Mouse (Mus musculus): ENCODE data around the gene Unk. TPM values are rescaled to one million over a fixed set of nuclear protein-coding genes. Genes with fewer than 3 reads are reported as not detected.

Gene Unk
- polyA plus RNA-seq, 1 experiment from 2014 or later: 7.4 TPM

- Histone ChIP-seq H3K27me3 (replicated peaks; ENCODE audit: control insufficient read depth, insufficient read depth, low read length) (peaks cover 14% of the 10 kb centered on the region), H3K9ac (ENCODE audit: low read depth, low read length) (no peak overlapping the region), H3K36me3 (ENCODE audit: control insufficient read depth, insufficient read depth) (no peaks in the 10 kb centered on the region), H3K9me3 (ENCODE audit: control insufficient read depth) (no peaks in the 10 kb centered on the region), H3K4me1 (replicated peaks; ENCODE audit: control insufficient read depth, insufficient read depth, low read length) (peaks cover 39% of the 10 kb centered on the region), H3K27ac (ENCODE audit: low read depth, low read length) (peak overlapping the region; percentile 50; the same call in 1 of the 2 replicates), H3K4me3 (ENCODE audit: low read depth, low read length) (no peak overlapping the region), H3K4me2 (replicated peaks; ENCODE audit: low read depth) (no peak overlapping the region)
- 67% methylated on average over 11 of the region's 12 CpGs for WGBS
- ATAC-seq: no peak
- TF ChIP-seq CTCF (IDR thresholded peaks at IDR 0.05; ENCODE audit: low read depth): no peak
These were observed 73.5 kb downstream of the Unk start for GRCm38 (mm10) chr11:116103572-116103971.

DNA sequence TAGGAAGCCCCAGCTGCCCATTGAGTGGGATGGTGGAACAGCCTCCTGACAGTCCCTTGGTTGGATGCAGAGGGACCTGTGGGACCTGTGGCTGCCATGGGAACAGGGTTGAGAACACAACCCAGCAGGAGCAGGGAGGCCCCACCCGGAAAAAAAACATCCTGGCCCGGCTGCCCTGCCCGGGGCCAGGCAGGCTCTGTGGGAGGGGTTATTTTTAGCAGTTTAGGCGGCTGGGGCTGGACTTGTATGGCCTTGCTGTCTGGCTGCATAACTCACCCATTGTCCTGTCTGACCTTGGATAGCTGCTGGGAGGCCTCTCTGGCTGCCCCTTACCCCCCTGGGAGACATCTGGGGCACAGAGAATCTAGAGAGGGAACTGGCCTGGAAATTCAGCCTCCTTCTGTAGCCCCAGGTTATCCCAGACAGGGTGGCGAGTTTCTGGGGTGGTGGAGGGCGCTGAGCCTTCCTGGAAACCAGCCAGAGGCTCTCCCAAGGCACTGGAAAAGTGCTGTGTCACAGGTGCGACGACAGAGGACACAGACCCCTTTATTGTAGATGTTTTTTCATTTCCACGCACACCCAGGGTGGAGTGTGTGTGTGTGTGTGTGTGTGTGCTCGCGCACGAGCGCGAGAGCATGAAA is 74.0 kb downstream of the Unk start:
- H3K4me2 ChIP-seq (replicated peaks; ENCODE audit: low read depth): no peak overlapping the region
- H3K4me1 ChIP-seq (replicated peaks; ENCODE audit: control insufficient read depth, insufficient read depth, low read length): peaks cover 35% of the 10 kb centered on the region
- H3K36me3 ChIP-seq (ENCODE audit: control insufficient read depth, insufficient read depth): no peaks in the 10 kb centered on the region
- H3K27ac ChIP-seq (ENCODE audit: low read depth, low read length): peak overlapping the region; percentile 50
- no peak overlapping the region for H3K4me3 ChIP-seq (ENCODE audit: low read depth, low read length)
- peaks cover 16% of the 10 kb centered on the region for H3K27me3 ChIP-seq (replicated peaks; ENCODE audit: control insufficient read depth, insufficient read depth, low read length)
- no peak for TF ChIP-seq CTCF (IDR thresholded peaks at IDR 0.05; ENCODE audit: low read depth)
- peak; percentile 52 for ATAC-seq
- no peak overlapping the region for H3K9ac ChIP-seq (ENCODE audit: low read depth, low read length)
- 32% methylated on average over 14 of the region's 14 CpGs for WGBS
- H3K9me3 ChIP-seq (ENCODE audit: control insufficient read depth): no peaks in the 10 kb centered on the region

- no peak overlapping the region for H3K4me3 ChIP-seq (ENCODE audit: low read depth, low read length)
- no peaks in the 10 kb centered on the region for H3K9me3 ChIP-seq (ENCODE audit: control insufficient read depth)
- no peak for ATAC-seq
- H3K36me3 ChIP-seq (ENCODE audit: control insufficient read depth, insufficient read depth): no peaks in the 10 kb centered on the region
- peaks cover 24% of the 10 kb centered on the region for H3K27me3 ChIP-seq (replicated peaks; ENCODE audit: control insufficient read depth, insufficient read depth, low read length)
- 96% methylated on average over 2 of the region's 2 CpGs for WGBS
- H3K4me1 ChIP-seq (replicated peaks; ENCODE audit: control insufficient read depth, insufficient read depth, low read length): peaks cover 37% of the 10 kb centered on the region
- H3K9ac ChIP-seq (ENCODE audit: low read depth, low read length): no peak overlapping the region
- no peak for TF ChIP-seq CTCF (IDR thresholded peaks at IDR 0.05; ENCODE audit: low read depth)
- H3K27ac ChIP-seq (ENCODE audit: low read depth, low read length): no peak overlapping the region
- H3K4me2 ChIP-seq (replicated peaks; ENCODE audit: low read depth): no peak overlapping the region
These were observed 74.9 kb downstream of the Unk start for GRCm38 (mm10) chr11:116105065-116105464.

- no peak overlapping the region for H3K27ac ChIP-seq (ENCODE audit: low read depth, low read length)
These were observed 76.2 kb downstream of the Unk start for GRCm38 (mm10) chr11:116106154-116106962.

DNA sequence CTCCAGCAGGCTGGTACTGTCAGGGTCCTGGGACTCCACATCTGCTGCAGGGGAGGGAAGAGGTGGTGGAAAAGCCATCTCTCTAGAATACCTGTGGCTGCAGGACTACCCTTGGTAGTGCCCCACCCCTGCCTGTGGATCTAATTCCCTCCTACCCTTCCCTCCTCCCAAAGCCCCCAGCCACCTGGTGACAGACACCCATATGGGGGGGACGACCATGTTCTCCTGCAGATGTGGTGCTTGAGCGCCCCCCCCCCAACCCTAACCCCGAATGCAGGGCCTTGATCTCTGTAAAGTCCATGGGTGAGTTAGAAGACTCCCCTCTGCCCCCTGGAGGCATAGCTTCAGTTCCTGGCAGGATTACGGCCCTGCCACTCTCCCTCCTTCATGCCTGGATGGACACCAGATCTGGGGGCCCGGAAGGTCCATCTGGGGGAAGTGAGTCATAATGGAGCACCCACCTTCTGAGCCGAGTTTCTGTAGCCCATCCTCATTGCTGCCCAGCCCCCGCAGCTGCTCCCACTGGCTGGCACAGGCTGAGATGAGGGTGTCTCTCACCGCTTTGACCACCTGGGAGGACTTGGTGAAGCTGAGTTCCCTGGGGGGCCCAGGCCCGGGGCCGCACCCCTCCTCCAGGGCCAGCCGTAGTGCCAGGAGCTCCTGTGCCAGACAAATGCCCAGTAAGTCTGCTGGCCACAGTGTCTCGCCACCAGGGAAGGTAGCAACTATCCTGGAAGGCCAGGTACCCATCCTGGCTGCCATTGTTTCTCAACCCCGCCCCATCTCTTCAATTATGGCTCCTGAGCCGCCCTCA is 77.0 kb downstream of the Unk start:
- no peak for ATAC-seq
- no peak overlapping the region for H3K9ac ChIP-seq (ENCODE audit: low read depth, low read length)
- whole genome bisulfite sequencing: 54% methylated on average over 14 of the region's 14 CpGs
- H3K4me3 ChIP-seq (ENCODE audit: low read depth, low read length): peak overlapping the region; percentile 59
- no peak overlapping the region for H3K27ac ChIP-seq (ENCODE audit: low read depth, low read length)
- TF ChIP-seq CTCF (IDR thresholded peaks at IDR 0.05; ENCODE audit: low read depth): peak; percentile 44
- H3K4me1 ChIP-seq (replicated peaks; ENCODE audit: control insufficient read depth, insufficient read depth, low read length): peaks cover 22% of the 10 kb centered on the region
- H3K27me3 ChIP-seq (replicated peaks; ENCODE audit: control insufficient read depth, insufficient read depth, low read length): peaks cover 28% of the 10 kb centered on the region
- H3K4me2 ChIP-seq (replicated peaks; ENCODE audit: low read depth): peak overlapping the region; percentile 75
- H3K9me3 ChIP-seq (ENCODE audit: control insufficient read depth): no peaks in the 10 kb centered on the region
- H3K36me3 ChIP-seq (ENCODE audit: control insufficient read depth, insufficient read depth): no peaks in the 10 kb centered on the region

More at GRCm38 (mm10) chr11:116106154-116106962, 76.2 kb downstream of the Unk start:
- WGBS: 37% methylated on average over 32 of the region's 32 CpGs
- peak overlapping the region; percentile 75 for H3K4me2 ChIP-seq (replicated peaks; ENCODE audit: low read depth)
- H3K9ac ChIP-seq (ENCODE audit: low read depth, low read length): no peak overlapping the region
- peaks cover 28% of the 10 kb centered on the region for H3K27me3 ChIP-seq (replicated peaks; ENCODE audit: control insufficient read depth, insufficient read depth, low read length)
- no peak for ATAC-seq
- H3K36me3 ChIP-seq (ENCODE audit: control insufficient read depth, insufficient read depth): no peaks in the 10 kb centered on the region
- peaks cover 29% of the 10 kb centered on the region for H3K4me1 ChIP-seq (replicated peaks; ENCODE audit: control insufficient read depth, insufficient read depth, low read length)
- H3K4me3 ChIP-seq (ENCODE audit: low read depth, low read length): no peak overlapping the region
- no peak for TF ChIP-seq CTCF (IDR thresholded peaks at IDR 0.05; ENCODE audit: low read depth)
- no peaks in the 10 kb centered on the region for H3K9me3 ChIP-seq (ENCODE audit: control insufficient read depth)
